Mouse (Mus musculus) cortical plate, adult 2 months (tissue): ENCODE measurements around the gene Fam19a1.

Experiments used
- CTCF ChIP-seq: fragments of 200-500 bp; IDR thresholded peaks from 2 replicates; pipeline ENCODE4 v1.5.1; 2011; ENCODE audit warnings: mild to moderate bottlenecking, control low read depth, low read length; ENCODE audit not compliant: insufficient read depth; ENCODE audit errors: extremely low read depth
- POLR2A ChIP-seq: fragments of 200-500 bp; IDR thresholded peaks from 2 replicates; pipeline ENCODE4 v1.6.1; 2011; ENCODE audit warnings: mild to moderate bottlenecking, low read length, control low read depth; ENCODE audit not compliant: insufficient read depth; ENCODE audit errors: extremely low read depth

DNA sequence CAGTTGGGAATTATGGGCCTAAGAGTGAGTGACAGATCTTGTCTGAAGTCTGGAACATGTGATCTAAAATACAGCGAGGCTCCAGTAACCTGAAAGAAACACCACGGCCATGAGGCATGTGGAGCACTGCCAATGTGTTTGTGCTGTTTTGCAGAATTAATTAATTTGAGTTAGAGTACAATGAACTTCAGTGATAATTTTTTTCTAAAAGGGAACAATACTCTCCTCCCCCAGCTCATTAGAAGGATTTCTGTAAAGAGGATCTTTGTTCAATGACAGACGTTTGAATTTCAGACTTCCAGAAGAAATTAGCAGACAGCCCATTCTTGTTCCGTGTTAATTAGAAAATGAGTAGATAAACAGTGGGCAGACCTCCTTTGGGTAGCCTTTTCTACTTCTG is 70.4 kb downstream of the Fam19a1 start:
- TF ChIP-seq POLR2A: no peak
- TF ChIP-seq CTCF: no peak
